Mouse (Mus musculus) thymus, adult 2 months (tissue): ENCODE results near the gene 4930539E08Rik.

ENCODE experiments used
- CTCF ChIP-seq: fragments of 200-500 bp; IDR thresholded peaks from 2 replicates; pipeline ENCODE4 v1.5.1; 2012; ENCODE audit warnings: mild to moderate bottlenecking, control low read depth, low read length, moderate library complexity, borderline replicate concordance; ENCODE audit not compliant: control insufficient read depth, poor library complexity, insufficient read depth; ENCODE audit errors: extremely low read depth
- POLR2A ChIP-seq: fragments of 200-500 bp; IDR thresholded peaks from 2 replicates; pipeline ENCODE4 v1.6.1; 2012; ENCODE audit warnings: mild to moderate bottlenecking, low read length, control low read depth, moderate library complexity; ENCODE audit not compliant: control insufficient read depth, poor library complexity, insufficient read depth; ENCODE audit errors: extremely low read depth

DNA sequence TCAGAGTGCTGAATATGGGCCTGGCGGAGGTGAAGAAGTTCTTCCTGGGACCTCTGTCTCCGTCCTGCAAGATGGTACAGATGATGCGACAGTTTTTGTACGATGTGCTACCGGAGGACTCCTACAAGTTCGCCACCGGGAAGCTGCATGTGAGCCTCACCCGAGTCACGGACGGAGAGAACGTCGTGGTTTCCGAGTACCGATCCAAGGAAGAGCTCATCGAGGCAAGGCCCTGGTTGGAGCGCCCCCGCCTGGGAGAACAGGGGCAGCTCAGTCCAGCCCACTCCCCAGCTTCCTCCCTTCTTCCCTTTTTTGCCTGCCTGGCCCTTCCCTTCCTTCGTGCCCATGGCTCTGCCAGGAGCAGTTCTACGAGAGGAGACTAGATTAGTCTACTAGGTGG is 38.3 kb downstream of the 4930539E08Rik start:
- TF ChIP-seq POLR2A: no peak
- peak; percentile 66; the same call in 1 of the 2 replicates for TF ChIP-seq CTCF
